Mouse (Mus musculus) macrophage (primary cell): ENCODE results near the gene Atxn1. TPM values are rescaled to one million over a fixed set of nuclear protein-coding genes. Genes with fewer than 3 reads are reported as not detected.
A peak's percentile ranks its signal among the peaks of the same experiment; 100 is the strongest.

Experiments used
- H3K27ac ChIP-seq: fragments of 350-480 bp; formaldehyde crosslinking; 2 replicates; pipeline ENCODE4 v1.9.0; 2021
- H3K36me3 ChIP-seq: fragments of 350-480 bp; formaldehyde crosslinking; 2 replicates; pipeline ENCODE4 v1.9.0; 2021; ENCODE audit errors: inconsistent target
- H3K4me3 ChIP-seq: fragments of 350-480 bp; formaldehyde crosslinking; 2 replicates; pipeline ENCODE4 v1.9.0; 2021; ENCODE audit errors: inconsistent target
- H3K79me2 ChIP-seq: fragments of 350-480 bp; formaldehyde crosslinking; 2 replicates; pipeline ENCODE4 v1.9.0; 2021; ENCODE audit errors: inconsistent target
- WGBS: methylation state at CpG from one replicate; pipeline ENCODE4 v1.1.7; 2026; ENCODE audit warnings: inconsistent platforms; ENCODE audit not compliant: missing documents; 5-methylcytosine and 5-hydroxymethylcytosine counted together
- polyA plus RNA-seq: library from polyadenylated mRNA; stranded (reverse); fragments of 250-400 nt; gene quantifications from 3 replicates; pipeline ENCODE4 v1.2.4, GENCODE M21; 2018; ENCODE audit warnings: inconsistent platforms

Atxn1 gene
- polyA plus RNA-seq, 1 experiment from 2014 or later, result 10.8 TPM

- Histone ChIP-seq H3K79me2 (peaks cover 69% of the 10 kb centered on the region), H3K36me3 (no peaks in the 10 kb centered on the region), H3K4me3 (no peak overlapping the region), H3K27ac (no peak overlapping the region)
- WGBS, result 89% methylated on average over 7 of the region's 7 CpGs
Observed at GRCm38 (mm10) chr13:45910348-45910747, 54.5 kb downstream of the Atxn1 start.

- WGBS, result 92% methylated on average over 6 of the region's 6 CpGs
- Histone ChIP-seq H3K4me3 (no peak overlapping the region), H3K79me2 (peaks cover 48% of the 10 kb centered on the region; the same call in 1 of the 2 replicates), H3K27ac (no peak overlapping the region), H3K36me3 (no peaks in the 10 kb centered on the region)
Observed at GRCm38 (mm10) chr13:45907181-45907691, 57.6 kb downstream of the Atxn1 start.

GRCm38 (mm10) chr13:45906438-45907166, 58.2 kb downstream of the Atxn1 start:
- 82% methylated on average over 10 of the region's 10 CpGs for WGBS
- Histone ChIP-seq H3K27ac (no peak overlapping the region), H3K4me3 (no peak overlapping the region)

GRCm38 (mm10) chr13:45904955-45905354, 59.9 kb downstream of the Atxn1 start:
- Histone ChIP-seq H3K4me3 (no peak overlapping the region), H3K79me2 (peaks cover 52% of the 10 kb centered on the region; the same call in 1 of the 2 replicates), H3K27ac (peak overlapping the region; percentile 92), H3K36me3 (no peaks in the 10 kb centered on the region)
- 13% methylated on average over 4 of the region's 4 CpGs for WGBS

More at GRCm38 (mm10) chr13:45906438-45907166, 58.2 kb downstream of the Atxn1 start:
- no peaks in the 10 kb centered on the region for H3K36me3 ChIP-seq
- H3K79me2 ChIP-seq, result peaks cover 53% of the 10 kb centered on the region; the same call in 1 of the 2 replicates

GRCm38 (mm10) chr13:45904456-45904855, 60.4 kb downstream of the Atxn1 start:
- Histone ChIP-seq H3K36me3 (no peaks in the 10 kb centered on the region), H3K27ac (peak overlapping the region; percentile 92), H3K79me2 (peaks cover 49% of the 10 kb centered on the region; the same call in 1 of the 2 replicates), H3K4me3 (no peak overlapping the region)
- 20% methylated on average over 4 of the region's 4 CpGs for WGBS

GRCm38 (mm10) chr13:45903519-45904274, 61.1 kb downstream of the Atxn1 start:
- H3K27ac ChIP-seq, result peak overlapping the region; percentile 92
- 1% methylated on average over 12 of the region's 12 CpGs for WGBS
- no peaks in the 10 kb centered on the region for H3K36me3 ChIP-seq
- peak overlapping the region; percentile 3; the same call in 1 of the 2 replicates for H3K4me3 ChIP-seq
- peaks cover 50% of the 10 kb centered on the region; the same call in 1 of the 2 replicates for H3K79me2 ChIP-seq

GRCm38 (mm10) chr13:45902457-45902856, 62.4 kb downstream of the Atxn1 start:
- Histone ChIP-seq H3K4me3 (no peak overlapping the region), H3K79me2 (peaks cover 39% of the 10 kb centered on the region; the same call in 1 of the 2 replicates), H3K36me3 (no peaks in the 10 kb centered on the region), H3K27ac (peak overlapping the region; percentile 92)
- 100% methylated on average over 5 of the region's 5 CpGs for WGBS

GRCm38 (mm10) chr13:45900776-45901175, 64.0 kb downstream of the Atxn1 start:
- H3K4me3 ChIP-seq, result no peak overlapping the region
- no peaks in the 10 kb centered on the region for H3K36me3 ChIP-seq
- 90% methylated on average over 8 of the region's 8 CpGs for WGBS
- peaks cover 40% of the 10 kb centered on the region; the same call in 1 of the 2 replicates for H3K79me2 ChIP-seq
- no peak overlapping the region for H3K27ac ChIP-seq

GRCm38 (mm10) chr13:45897571-45897970, 67.2 kb downstream of the Atxn1 start:
- no peak overlapping the region for H3K4me3 ChIP-seq
- no peaks in the 10 kb centered on the region for H3K36me3 ChIP-seq
- H3K27ac ChIP-seq, result peak overlapping the region; percentile 43
- H3K79me2 ChIP-seq, result peaks cover 58% of the 10 kb centered on the region; the same call in 1 of the 2 replicates
- WGBS, result 53% methylated on average over 2 of the region's 2 CpGs

GRCm38 (mm10) chr13:45894760-45895159, 70.0 kb downstream of the Atxn1 start:
- H3K79me2 ChIP-seq, result peaks cover 56% of the 10 kb centered on the region; the same call in 1 of the 2 replicates
- H3K4me3 ChIP-seq, result no peak overlapping the region
- WGBS, result 72% methylated on average over 10 of the region's 10 CpGs
- no peaks in the 10 kb centered on the region for H3K36me3 ChIP-seq
- H3K27ac ChIP-seq, result no peak overlapping the region

GRCm38 (mm10) chr13:45894234-45894633, 70.6 kb downstream of the Atxn1 start:
- Histone ChIP-seq H3K36me3 (no peaks in the 10 kb centered on the region), H3K4me3 (no peak overlapping the region), H3K27ac (no peak overlapping the region), H3K79me2 (peaks cover 52% of the 10 kb centered on the region; the same call in 1 of the 2 replicates)
- WGBS, result 91% methylated on average over 6 of the region's 6 CpGs

GRCm38 (mm10) chr13:45891073-45891472, 73.7 kb downstream of the Atxn1 start:
- Histone ChIP-seq H3K79me2 (peaks cover 51% of the 10 kb centered on the region; the same call in 1 of the 2 replicates), H3K27ac (no peak overlapping the region)
- WGBS, result 89% methylated on average over 2 of the region's 2 CpGs

GRCm38 (mm10) chr13:45888953-45889749, 75.7 kb downstream of the Atxn1 start:
- H3K79me2 ChIP-seq, result peaks cover 48% of the 10 kb centered on the region; the same call in 1 of the 2 replicates
- 27% methylated on average over 9 of the region's 9 CpGs for WGBS
- 0 out of 2 replicates have a peak overlapping the region, but pooled peaks have one; percentile 5 for H3K27ac ChIP-seq

More at GRCm38 (mm10) chr13:45891073-45891472, 73.7 kb downstream of the Atxn1 start:
- Histone ChIP-seq H3K4me3 (no peak overlapping the region), H3K36me3 (no peaks in the 10 kb centered on the region)

GRCm38 (mm10) chr13:45884878-45885277, 79.9 kb downstream of the Atxn1 start:
- Histone ChIP-seq H3K27ac (no peak overlapping the region), H3K79me2 (peaks cover 22% of the 10 kb centered on the region; the same call in 1 of the 2 replicates), H3K36me3 (no peaks in the 10 kb centered on the region), H3K4me3 (no peak overlapping the region)
- WGBS, result 76% methylated on average over 7 of the region's 7 CpGs

More at GRCm38 (mm10) chr13:45888953-45889749, 75.7 kb downstream of the Atxn1 start:
- no peaks in the 10 kb centered on the region for H3K36me3 ChIP-seq
- no peak overlapping the region for H3K4me3 ChIP-seq
